Mouse (Mus musculus) CD4-positive helper T cell, adult 2 months (primary cell): ENCODE results near the gene Foxred2.

Experiments used
- DNase-seq: peaks from one replicate; pipeline ENCODE4 v3.0.0-alpha.2; 2012; ENCODE audit warnings: low read depth, missing footprints, low spot score

The Foxred2 gene

GRCm38 (mm10) chr15:77956404-77956901, at the start of gene Foxred2:
TSS of gene Foxred2 (minus strand) at chr15:77956722.
- peak; percentile 93 for DNase-seq

- DNase-seq: no peak
These were observed 47.4 kb upstream of the Foxred2 start for GRCm38 (mm10) chr15:78003929-78004328.

- DNase-seq: no peak
These were observed 44.9 kb upstream of the Foxred2 start for GRCm38 (mm10) chr15:78001400-78001799.

- DNase-seq: no peak
These were observed 32.0 kb upstream of the Foxred2 start for GRCm38 (mm10) chr15:77988541-77988940.

GRCm38 (mm10) chr15:77983391-77983790, 26.9 kb upstream of the Foxred2 start:
- DNase-seq: no peak

- DNase-seq: peak; percentile 46
These were observed 25.8 kb upstream of the Foxred2 start for GRCm38 (mm10) chr15:77982195-77982939.

GRCm38 (mm10) chr15:77981181-77981680, 24.7 kb upstream of the Foxred2 start:
- no peak for DNase-seq

- DNase-seq: no peak
These were observed 22.9 kb upstream of the Foxred2 start for GRCm38 (mm10) chr15:77979427-77979865.

- DNase-seq: no peak
These were observed 21.1 kb upstream of the Foxred2 start for GRCm38 (mm10) chr15:77977663-77978062.

GRCm38 (mm10) chr15:77974165-77974841, 17.8 kb upstream of the Foxred2 start:
- no peak for DNase-seq

- peak; percentile 97 for DNase-seq
These were observed 14.2 kb upstream of the Foxred2 start, which contains the start of gene Eif3d for GRCm38 (mm10) chr15:77970470-77971292. TSS of gene Eif3d (minus strand) at chr15:77970813.

- no peak for DNase-seq
These were observed 13.5 kb upstream of the Foxred2 start for GRCm38 (mm10) chr15:77969940-77970469.

GRCm38 (mm10) chr15:77965117-77965528, 8.6 kb upstream of the Foxred2 start:
- no peak for DNase-seq

- no peak for DNase-seq
These were observed 5.9 kb upstream of the Foxred2 start for GRCm38 (mm10) chr15:77962447-77962846.

GRCm38 (mm10) chr15:77960693-77961092, 4.2 kb upstream of the Foxred2 start:
- DNase-seq: no peak

GRCm38 (mm10) chr15:77958071-77958470, 1.5 kb upstream of the Foxred2 start:
- no peak for DNase-seq

- DNase-seq: no peak
These were observed 1.1 kb upstream of the Foxred2 start for GRCm38 (mm10) chr15:77957625-77958024.

GRCm38 (mm10) chr15:77955440-77956403, 800 bp downstream of the Foxred2 start:
- DNase-seq: peak; percentile 28

GRCm38 (mm10) chr15:77954362-77954761, 2.2 kb downstream of the Foxred2 start:
- DNase-seq: no peak

- DNase-seq: no peak
These were observed 3.6 kb downstream of the Foxred2 start for GRCm38 (mm10) chr15:77952921-77953320.
